Mouse (Mus musculus) embryonic facial prominence, embryonic 14.5 days (tissue): Measurements from ENCODE around the gene Ntrk2. TPM values are rescaled to one million over a fixed set of nuclear protein-coding genes. Genes with fewer than 3 reads are reported as not detected.

Experiments used
- ATAC-seq: fragments of 200-750 bp; cut with Nextera tagmentation; 2 replicates; pipeline ENCODE4 v1.8.0; 2017; ENCODE audit warnings: low read depth, moderate number of reproducible peaks, moderate TSS enrichment
- DNase-seq: peaks from one replicate; pipeline ENCODE4 v3.0.0-alpha.2; 2015; ENCODE audit warnings: low spot score
- H3K27ac ChIP-seq: fragments of 300-500 bp; sonication (generic); replicated peaks from 2 replicates; pipeline ENCODE4 v1.5.1; 2014; ENCODE audit warnings: low read depth, mild to moderate bottlenecking, low read length, moderate library complexity
- H3K27me3 ChIP-seq: fragments of 300-500 bp; sonication (generic); replicated peaks from 2 replicates; pipeline ENCODE4 v1.6.1; 2014; ENCODE audit warnings: low read length; ENCODE audit not compliant: control insufficient read depth, insufficient read depth
- H3K36me3 ChIP-seq: fragments of 300-500 bp; sonication (generic); 2 replicates; pipeline ENCODE4 v1.6.1; 2014; ENCODE audit warnings: low read length, mixed read lengths; ENCODE audit not compliant: control insufficient read depth, insufficient read depth
- H3K4me1 ChIP-seq: fragments of 300-500 bp; sonication (generic); 2 replicates; pipeline ENCODE4 v1.6.1; 2014; ENCODE audit warnings: antibody characterized with exemption, low read length; ENCODE audit not compliant: control insufficient read depth, insufficient read depth
- H3K4me2 ChIP-seq: fragments of 300-500 bp; sonication (generic); 2 replicates; pipeline ENCODE4 v1.6.1; 2014; ENCODE audit warnings: low read depth, mild to moderate bottlenecking, low read length, moderate library complexity, mixed read lengths
- H3K4me3 ChIP-seq: fragments of 300-500 bp; sonication (generic); 2 replicates; pipeline ENCODE4 v1.5.1; 2014; ENCODE audit warnings: low read depth, mild to moderate bottlenecking, low read length
- H3K9ac ChIP-seq: fragments of 300-500 bp; sonication (generic); 2 replicates; pipeline ENCODE4 v1.6.1; 2014; ENCODE audit warnings: low read depth, mild to moderate bottlenecking, low read length, moderate library complexity, mixed read lengths
- H3K9me3 ChIP-seq: fragments of 300-500 bp; sonication (generic); 2 replicates; pipeline ENCODE4 v1.6.1; 2016; ENCODE audit warnings: low read length; ENCODE audit not compliant: control insufficient read depth
- WGBS: fragments of 180-500 bp; shearing (Covaris S2); extraction: QIAGEN DNeasy Blood & Tissue Kit; methylation state at CpG from one replicate; pipeline ENCODE4 v1.1.7; 2014; 5-methylcytosine and 5-hydroxymethylcytosine counted together
- polyA plus RNA-seq: library from polyadenylated mRNA; unstranded; fragments of >200 nt; fragmentation: Nextera tagmentation; extraction: Ambion mirVana; gene quantifications from 2 replicates; pipeline ENCODE4 v1.2.1, GENCODE M21; 2014

Ntrk2 gene
- polyA plus RNA-seq, 1 experiment from 2014 or later: 43.9 TPM

- DNase-seq: peak; percentile 10
- WGBS: 28% methylated on average over 8 of the region's 8 CpGs
- Histone ChIP-seq H3K9me3 (no peaks in the 10 kb centered on the region), H3K4me2 (no peak overlapping the region), H3K27me3 (no peaks in the 10 kb centered on the region), H3K4me1 (peaks cover 17% of the 10 kb centered on the region), H3K9ac (no peak overlapping the region), H3K27ac (no peak overlapping the region), H3K4me3 (no peak overlapping the region), H3K36me3 (no peaks in the 10 kb centered on the region)
- no peak for ATAC-seq
These were observed 148.9 kb downstream of the Ntrk2 start for GRCm38 (mm10) chr13:58955237-58955777.

GRCm38 (mm10) chr13:58958171-58958904, 152.0 kb downstream of the Ntrk2 start:
- no peak overlapping the region for H3K27ac ChIP-seq
- DNase-seq: no peak
- no peaks in the 10 kb centered on the region for H3K36me3 ChIP-seq
- no peak for ATAC-seq
- 67% methylated on average over 11 of the region's 11 CpGs for WGBS
- H3K4me1 ChIP-seq: peaks cover 17% of the 10 kb centered on the region
- H3K27me3 ChIP-seq: no peaks in the 10 kb centered on the region
- no peaks in the 10 kb centered on the region for H3K9me3 ChIP-seq
- no peak overlapping the region for H3K4me3 ChIP-seq
- H3K4me2 ChIP-seq: no peak overlapping the region
- H3K9ac ChIP-seq: no peak overlapping the region

GRCm38 (mm10) chr13:58960321-58960720, 154.0 kb downstream of the Ntrk2 start:
- no peak overlapping the region for H3K4me3 ChIP-seq
- H3K36me3 ChIP-seq: no peaks in the 10 kb centered on the region
- no peaks in the 10 kb centered on the region for H3K27me3 ChIP-seq
- DNase-seq (no peak), ATAC-seq (no peak)
- no peaks in the 10 kb centered on the region for H3K9me3 ChIP-seq
- no peak overlapping the region for H3K4me2 ChIP-seq
- H3K4me1 ChIP-seq: peaks cover 12% of the 10 kb centered on the region
- no peak overlapping the region for H3K27ac ChIP-seq
- WGBS: 87% methylated on average over 6 of the region's 6 CpGs
- H3K9ac ChIP-seq: no peak overlapping the region

- Histone ChIP-seq H3K36me3 (no peaks in the 10 kb centered on the region), H3K27ac (no peak overlapping the region), H3K4me3 (no peak overlapping the region), H3K9me3 (no peaks in the 10 kb centered on the region), H3K4me1 (no peaks in the 10 kb centered on the region), H3K4me2 (no peak overlapping the region), H3K9ac (no peak overlapping the region), H3K27me3 (no peaks in the 10 kb centered on the region)
- DNase-seq: peak; percentile 18
- WGBS: 67% methylated on average over 12 of the region's 12 CpGs
- ATAC-seq: no peak
These were observed 158.5 kb downstream of the Ntrk2 start for GRCm38 (mm10) chr13:58964701-58965359.

GRCm38 (mm10) chr13:58965826-58966225, 159.5 kb downstream of the Ntrk2 start:
- WGBS: 79% methylated on average over 3 of the region's 3 CpGs
- H3K9me3 ChIP-seq: no peaks in the 10 kb centered on the region
- ATAC-seq (no peak), DNase-seq (no peak)
- peaks cover under 1% of the 10 kb centered on the region; the same call in 1 of the 2 replicates for H3K4me1 ChIP-seq
- H3K4me2 ChIP-seq: no peak overlapping the region
- no peaks in the 10 kb centered on the region for H3K27me3 ChIP-seq
- no peak overlapping the region for H3K4me3 ChIP-seq
- H3K27ac ChIP-seq: no peak overlapping the region
- no peaks in the 10 kb centered on the region for H3K36me3 ChIP-seq
- H3K9ac ChIP-seq: no peak overlapping the region

GRCm38 (mm10) chr13:58966466-58966865, 160.1 kb downstream of the Ntrk2 start:
- ATAC-seq: no peak
- Histone ChIP-seq H3K36me3 (no peaks in the 10 kb centered on the region), H3K9me3 (no peaks in the 10 kb centered on the region), H3K27me3 (no peaks in the 10 kb centered on the region), H3K4me1 (peaks cover 7% of the 10 kb centered on the region), H3K4me2 (no peak overlapping the region), H3K9ac (no peak overlapping the region), H3K4me3 (no peak overlapping the region), H3K27ac (no peak overlapping the region)
- 74% methylated on average over 3 of the region's 3 CpGs for WGBS
- DNase-seq: no peak

GRCm38 (mm10) chr13:58968168-58968567, 161.8 kb downstream of the Ntrk2 start:
- Histone ChIP-seq H3K4me2 (no peak overlapping the region), H3K9ac (no peak overlapping the region), H3K27ac (no peak overlapping the region), H3K9me3 (no peaks in the 10 kb centered on the region), H3K4me3 (no peak overlapping the region), H3K27me3 (no peaks in the 10 kb centered on the region), H3K36me3 (no peaks in the 10 kb centered on the region), H3K4me1 (peaks cover 13% of the 10 kb centered on the region)
- 64% methylated on average over 5 of the region's 5 CpGs for WGBS
- ATAC-seq (peak; percentile 41; the same call in 1 of the 2 replicates), DNase-seq (peak; percentile 14)

GRCm38 (mm10) chr13:58971449-58971903, 165.1 kb downstream of the Ntrk2 start:
- Histone ChIP-seq H3K4me1 (peaks cover 20% of the 10 kb centered on the region), H3K4me3 (no peak overlapping the region), H3K9me3 (no peaks in the 10 kb centered on the region), H3K36me3 (no peaks in the 10 kb centered on the region), H3K27ac (no peak overlapping the region), H3K4me2 (no peak overlapping the region), H3K9ac (no peak overlapping the region; the same call in 1 of the 2 replicates), H3K27me3 (no peaks in the 10 kb centered on the region)
- DNase-seq (peak; percentile 71), ATAC-seq (peak; percentile 76)
- 14% methylated on average over 5 of the region's 5 CpGs for WGBS
